Mouse (Mus musculus): ENCODE data around the gene Srgap3. TPM values are rescaled to one million over a fixed set of nuclear protein-coding genes. Genes with fewer than 3 reads are reported as not detected.

The Srgap3 gene
- 7.9 and 8.7 TPM in 2 replicates for polyA plus RNA-seq (2012; rRNA removed)

DNA sequence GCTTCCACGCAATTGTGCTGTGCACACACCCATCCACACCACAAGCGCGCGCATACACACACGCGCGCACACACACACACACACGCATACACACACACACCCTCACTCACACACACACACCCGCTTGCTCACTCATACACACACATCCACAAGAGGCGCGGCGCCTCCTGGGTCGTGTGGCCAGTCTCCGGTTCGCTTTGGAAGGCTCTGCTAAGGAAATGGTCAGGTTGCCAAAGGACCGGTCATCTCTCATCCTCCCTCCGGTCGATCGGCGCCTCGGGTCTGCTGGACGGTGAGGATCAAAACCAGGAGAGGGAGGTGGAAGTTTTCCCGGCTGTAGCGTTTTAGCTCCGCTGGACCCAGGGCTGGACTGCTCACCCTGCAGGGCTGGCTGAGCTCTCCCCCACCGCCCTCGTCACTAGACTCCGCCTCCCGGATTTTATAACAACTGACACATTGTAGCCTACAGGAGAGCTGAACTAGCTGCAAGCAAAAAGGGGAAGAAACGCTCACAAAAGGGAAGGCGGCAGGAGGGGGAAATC is at the start of gene Srgap3:
Srgap3 (minus strand) TSS at position 372 of the 542 bp plus-strand sequence.

DNA sequence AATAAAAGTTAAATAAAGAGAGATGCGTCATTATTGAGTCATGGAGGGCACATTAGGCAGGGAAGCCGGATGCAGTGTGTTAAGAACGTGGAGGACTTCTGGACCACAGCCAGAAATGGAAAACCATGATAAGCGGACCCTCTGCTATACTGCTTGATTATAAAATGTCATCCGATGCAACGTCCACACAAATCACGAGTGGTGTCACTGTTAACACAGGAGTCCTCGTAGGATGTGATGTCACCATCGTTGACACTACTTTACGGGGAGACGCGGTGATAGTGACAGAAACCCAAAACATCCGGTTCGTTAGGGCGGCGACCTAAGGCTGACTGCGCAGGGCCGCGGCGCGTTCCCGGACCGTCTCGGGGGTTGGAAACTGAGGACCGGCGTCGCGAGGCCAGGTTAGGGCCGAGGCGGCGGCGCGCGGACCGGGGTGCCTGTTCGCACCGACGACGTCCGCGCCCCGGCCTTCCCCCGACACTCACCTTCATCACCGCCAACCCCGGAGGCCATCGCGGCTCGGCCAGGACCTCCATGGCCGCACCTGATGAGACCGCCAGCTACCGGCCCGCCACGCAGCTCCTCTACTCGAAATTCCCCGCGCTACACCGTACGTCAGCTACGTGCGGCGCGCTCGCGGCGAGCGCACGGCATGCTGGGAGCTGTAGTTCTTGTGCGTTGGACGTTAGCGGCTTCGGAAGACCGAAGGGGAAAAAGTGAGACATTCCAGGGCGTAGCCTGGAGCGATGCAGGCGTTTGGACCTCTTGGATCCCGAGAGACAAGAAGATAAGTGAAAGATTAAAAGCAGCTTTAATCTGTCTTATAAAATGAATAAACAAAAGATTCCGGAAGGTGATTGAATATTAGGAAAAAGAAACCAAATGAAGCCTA is 250.8 kb downstream of the Srgap3 start, which contains the start of gene Rad18:
Rad18 (minus strand) TSS at position 631 of the 895 bp plus-strand sequence.

Other genes with a start within 250 kb of the Srgap3 start
- 5.4 and 8.9 TPM in 2 replicates for gene Thumpd3, start 99.0 kb upstream of the Srgap3 start, polyA plus RNA-seq (2012; rRNA removed)
- gene Setd5, start 130.1 kb upstream of the Srgap3 start, polyA plus RNA-seq (2012; rRNA removed), result 26.5 and 41.0 TPM in 2 replicates
- 0.74 and 0.97 TPM in 2 replicates for gene Lhfpl4, start 248.1 kb upstream of the Srgap3 start, polyA plus RNA-seq (2012; rRNA removed)